Mouse (Mus musculus) ES-E14 (cell line): ENCODE measurements around the gene Vps11.

Experiments used
- CHD2 ChIP-seq: IDR thresholded peaks from 2 replicates; pipeline ENCODE4 v1.6.1; 2014; ENCODE audit warnings: mild to moderate bottlenecking, low read depth, low read length, inconsistent platforms
- HCFC1 ChIP-seq: IDR thresholded peaks from 2 replicates; pipeline ENCODE4 v1.6.1; 2012; ENCODE audit warnings: low read length, inconsistent platforms, borderline replicate concordance; ENCODE audit not compliant: insufficient read depth
- ZC3H11A ChIP-seq: IDR thresholded peaks from 2 replicates; pipeline ENCODE4 v1.6.1; 2012; ENCODE audit warnings: low read depth, mild to moderate bottlenecking, inconsistent platforms, low read length, borderline replicate concordance
- ZNF384 ChIP-seq: IDR thresholded peaks from 2 replicates; pipeline ENCODE4 v1.6.1; 2012; ENCODE audit warnings: low read depth, low read length, inconsistent platforms

DNA sequence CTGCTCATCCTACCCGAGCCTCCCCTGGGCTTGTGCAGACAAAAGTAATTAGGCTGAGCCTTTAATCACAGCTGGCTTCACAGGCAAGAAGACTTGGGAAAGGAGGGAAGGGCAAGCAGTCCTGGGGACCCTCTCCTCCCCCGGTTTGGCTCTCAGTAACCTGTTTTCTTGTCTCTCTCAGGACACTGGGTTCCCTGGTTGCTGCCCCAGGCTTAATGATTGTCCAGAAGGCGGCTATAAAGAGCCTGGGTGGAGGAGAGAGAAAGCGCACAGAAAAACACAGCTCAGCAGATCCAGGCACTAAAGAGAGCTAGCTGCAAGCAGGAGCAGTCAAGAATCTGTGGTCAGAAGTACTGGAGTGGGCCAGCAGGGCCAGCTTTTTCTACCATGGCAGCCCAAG, 36.6 kb upstream of the Vps11 start:
- no peak for TF ChIP-seq CHD2
- no peak for TF ChIP-seq ZC3H11A
- TF ChIP-seq HCFC1: no peak
- no peak for TF ChIP-seq ZNF384
